Mouse (Mus musculus) heart, adult 2 months (tissue): ENCODE results near the gene Kifc3.

ENCODE experiments used
- CTCF ChIP-seq: fragments of 200-600 bp; IDR thresholded peaks from 2 replicates; pipeline ENCODE4 v1.8.1; 2022; ENCODE audit warnings: antibody characterized with exemption, mild to moderate bottlenecking, moderate library complexity
- EP300 ChIP-seq: fragments of 200-500 bp; IDR thresholded peaks from 2 replicates; pipeline ENCODE4 v1.6.1; 2011; ENCODE audit warnings: low read depth, low read length, control low read depth; ENCODE audit not compliant: insufficient read depth
- POLR2A ChIP-seq: fragments of 200-500 bp; IDR thresholded peaks from 2 replicates; pipeline ENCODE4 v1.6.1; 2011; ENCODE audit warnings: mild to moderate bottlenecking, low read depth, low read length, control low read depth; ENCODE audit not compliant: insufficient read depth

DNA sequence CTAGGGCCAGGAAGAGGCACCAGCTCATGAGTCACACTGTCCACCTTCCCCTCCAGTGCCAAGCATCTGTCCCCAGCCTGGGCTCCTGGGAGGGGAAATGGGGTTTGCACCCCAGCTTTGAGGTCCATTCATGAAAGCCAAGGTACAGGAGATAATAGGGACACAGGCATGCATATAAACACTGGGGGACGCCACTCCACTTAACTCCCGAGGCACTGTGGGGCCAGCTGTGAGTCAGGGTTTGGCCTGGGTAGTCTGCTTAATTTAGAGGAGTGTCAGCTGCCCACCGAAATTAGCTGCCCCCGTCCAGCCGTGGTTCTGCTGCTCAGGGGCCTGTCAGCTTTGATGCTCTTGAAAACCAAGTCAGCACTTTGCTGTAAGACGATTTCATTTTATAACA is 39.8 kb downstream of the Kifc3 start:
- no peak for TF ChIP-seq CTCF
- TF ChIP-seq EP300: no peak
- no peak for TF ChIP-seq POLR2A
